Mouse (Mus musculus) naive thymus-derived CD4-positive, alpha-beta T cell, adult 2 months (primary cell): ENCODE data around the gene Cic.

Experiments
- DNase-seq: peaks from one replicate; pipeline ENCODE4 v3.0.0-alpha.2; 2011; ENCODE audit warnings: low read depth

Cic gene

DNA sequence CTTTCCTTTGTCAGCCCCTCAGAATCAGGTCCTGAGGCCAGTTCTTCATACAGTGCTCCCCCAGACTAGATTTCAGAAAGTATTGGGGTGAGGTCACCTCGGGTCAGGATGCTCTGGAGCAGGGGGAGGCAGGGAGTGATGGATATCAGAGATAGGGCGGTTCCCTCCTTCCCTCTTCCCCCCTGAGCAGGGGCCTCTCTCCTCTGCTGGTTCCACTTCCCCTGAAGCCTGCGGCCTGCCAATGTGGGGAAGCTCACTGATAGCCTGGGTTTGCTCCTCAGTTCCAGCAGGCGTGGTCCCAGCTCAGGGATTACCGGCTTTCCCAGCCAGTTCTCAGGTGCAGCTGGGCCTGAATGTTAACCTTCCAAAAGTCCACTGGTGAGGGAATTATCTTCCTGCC is 16.1 kb downstream of the Cic start:
- DNase-seq = no peak

DNA sequence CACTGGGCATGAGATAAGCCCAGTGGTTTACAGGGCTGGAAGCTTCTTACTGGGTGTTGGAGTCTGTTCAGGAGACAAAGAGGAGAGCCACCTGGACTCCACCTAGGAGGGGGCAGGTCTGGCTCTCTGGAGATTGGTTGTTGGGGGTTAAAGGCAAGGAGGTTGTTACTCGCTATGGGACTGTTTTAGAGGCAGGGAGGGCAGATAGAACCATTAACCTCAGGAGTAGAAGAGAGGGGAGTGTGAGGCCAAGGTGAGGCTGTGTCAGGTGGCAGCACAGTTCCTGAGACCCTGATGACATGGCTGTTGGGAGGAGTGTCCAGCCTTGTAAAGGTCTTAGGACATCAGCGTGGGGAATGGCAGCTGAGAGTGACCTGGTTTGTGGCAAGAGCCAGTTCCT is 16.7 kb downstream of the Cic start:
- no peak for DNase-seq

DNA sequence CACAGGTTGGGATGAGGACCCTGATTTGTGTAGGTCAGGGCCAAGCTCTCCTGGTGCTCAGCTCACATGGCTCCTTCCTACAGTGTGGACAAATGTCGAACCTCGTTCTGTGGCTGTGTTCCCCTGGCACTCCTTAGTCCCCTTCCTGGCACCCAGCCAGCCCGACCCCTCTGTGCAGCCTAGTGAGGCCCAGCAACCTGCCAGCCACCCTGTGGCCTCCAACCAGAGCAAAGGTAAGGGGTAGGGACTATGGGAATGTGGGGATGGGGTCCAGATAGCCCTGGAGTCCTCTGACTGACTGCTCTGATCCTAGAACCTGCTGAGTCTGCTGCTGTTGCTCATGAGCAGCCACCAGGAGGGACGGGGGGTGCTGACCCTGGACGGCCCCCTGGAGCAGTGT is 17.3 kb downstream of the Cic start:
- DNase-seq = no peak

DNA sequence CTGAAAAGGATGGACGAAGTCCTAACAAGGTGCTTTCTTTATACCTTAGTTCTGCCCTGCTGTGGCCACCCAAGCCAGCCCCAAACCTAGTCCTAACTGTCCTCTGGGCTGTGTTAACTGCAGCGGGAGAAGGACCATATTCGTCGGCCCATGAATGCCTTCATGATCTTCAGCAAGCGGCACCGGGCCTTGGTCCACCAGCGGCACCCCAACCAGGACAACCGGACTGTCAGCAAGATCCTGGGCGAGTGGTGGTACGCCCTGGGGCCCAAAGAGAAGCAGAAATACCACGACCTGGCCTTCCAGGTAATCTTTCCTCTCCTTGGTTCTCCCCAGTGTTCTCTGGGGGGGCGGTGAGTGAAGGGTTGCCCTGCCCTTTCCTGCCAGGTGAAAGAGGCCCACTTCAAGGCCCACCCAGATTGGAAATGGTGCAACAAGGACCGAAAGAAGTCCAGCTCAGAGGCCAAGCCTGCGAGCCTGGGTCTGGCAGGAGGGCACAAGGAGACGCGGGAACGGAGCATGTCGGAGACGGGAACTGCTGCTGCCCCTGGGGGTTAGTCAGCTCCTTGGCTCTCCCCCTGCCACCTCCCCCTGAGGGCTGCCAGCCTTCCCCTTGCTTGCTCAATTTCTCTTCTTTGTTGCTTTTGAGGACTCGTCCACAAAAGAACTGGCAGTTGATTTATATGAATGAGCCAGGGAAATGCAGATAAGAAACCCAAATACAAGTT is 18.2 kb downstream of the Cic start:
- DNase-seq = no peak

DNA sequence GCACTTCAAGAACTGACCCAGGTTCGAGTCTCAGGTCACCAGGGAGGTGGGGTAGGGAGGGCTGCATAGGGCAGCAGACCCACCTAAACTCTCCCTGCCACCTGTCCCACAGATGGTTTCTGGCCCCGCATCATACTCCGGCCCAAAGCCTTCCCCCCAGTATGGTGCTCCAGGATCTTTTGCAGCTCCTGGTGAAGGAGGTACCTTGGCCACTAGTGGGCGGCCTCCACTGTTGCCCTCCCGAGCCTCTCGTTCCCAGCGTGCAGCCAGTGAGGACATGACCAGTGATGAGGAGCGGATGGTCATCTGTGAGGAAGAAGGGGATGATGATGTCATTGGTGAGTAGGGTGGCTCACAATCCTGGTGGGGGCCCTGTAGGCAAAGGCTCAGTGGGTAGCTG is 19.5 kb downstream of the Cic start:
- no peak for DNase-seq

DNA sequence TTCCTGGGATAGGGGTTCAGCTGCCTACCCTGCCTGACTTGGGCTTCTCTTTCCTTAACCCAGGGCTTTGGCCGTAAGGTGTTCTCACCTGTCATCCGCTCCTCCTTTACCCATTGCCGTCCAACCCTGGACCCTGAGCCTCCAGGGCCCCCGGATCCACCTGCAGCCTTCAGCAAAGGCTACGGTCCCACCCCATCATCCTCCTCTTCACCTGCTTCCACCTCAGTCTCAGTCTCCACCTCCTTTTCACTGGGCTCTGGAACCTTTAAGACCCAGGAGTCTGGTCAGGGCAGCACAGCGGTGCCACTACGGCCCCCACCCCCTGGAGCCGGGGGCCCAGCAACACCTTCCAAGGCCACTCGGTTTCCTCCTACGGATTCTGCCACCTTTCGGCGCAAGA is 20.5 kb downstream of the Cic start:
- no peak for DNase-seq

DNA sequence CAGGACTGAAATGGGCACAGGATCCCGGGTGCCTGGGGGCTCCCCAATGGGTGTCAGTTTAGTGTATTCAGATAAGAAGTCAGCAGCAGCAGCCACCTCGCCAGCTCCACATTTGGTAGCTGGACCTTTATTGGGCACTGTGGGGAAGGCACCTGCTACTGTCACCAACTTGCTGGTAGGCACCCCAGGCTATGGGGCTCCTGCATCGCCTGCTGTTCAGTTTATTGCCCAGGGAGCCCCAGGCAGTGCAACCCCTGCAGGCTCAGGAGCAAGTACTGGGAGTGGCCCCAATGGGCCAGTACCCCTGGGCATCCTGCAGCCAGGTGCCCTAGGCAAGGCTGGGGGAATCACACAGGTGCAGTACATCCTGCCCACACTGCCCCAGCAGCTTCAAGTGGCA is 21.2 kb downstream of the Cic start:
- no peak for DNase-seq

DNA sequence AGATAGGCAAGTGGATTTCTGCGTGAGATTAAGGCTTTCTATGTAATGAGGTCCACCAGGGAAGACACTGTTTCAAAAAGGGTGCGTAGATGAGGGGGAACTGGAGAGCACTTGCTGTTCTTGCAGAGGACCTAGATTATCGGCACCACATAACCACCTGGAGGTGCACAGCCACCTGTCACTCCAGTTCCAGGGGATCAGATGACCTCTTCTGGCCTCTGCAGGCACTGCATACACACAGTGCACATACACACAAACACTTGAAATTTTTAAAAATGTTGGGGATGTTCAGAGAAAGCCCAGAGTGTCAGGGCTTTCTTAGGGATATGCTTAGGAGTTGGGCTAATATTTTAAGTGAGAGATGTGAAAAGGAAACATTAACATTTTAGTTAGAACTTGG is 22.4 kb downstream of the Cic start:
- no peak for DNase-seq

DNA sequence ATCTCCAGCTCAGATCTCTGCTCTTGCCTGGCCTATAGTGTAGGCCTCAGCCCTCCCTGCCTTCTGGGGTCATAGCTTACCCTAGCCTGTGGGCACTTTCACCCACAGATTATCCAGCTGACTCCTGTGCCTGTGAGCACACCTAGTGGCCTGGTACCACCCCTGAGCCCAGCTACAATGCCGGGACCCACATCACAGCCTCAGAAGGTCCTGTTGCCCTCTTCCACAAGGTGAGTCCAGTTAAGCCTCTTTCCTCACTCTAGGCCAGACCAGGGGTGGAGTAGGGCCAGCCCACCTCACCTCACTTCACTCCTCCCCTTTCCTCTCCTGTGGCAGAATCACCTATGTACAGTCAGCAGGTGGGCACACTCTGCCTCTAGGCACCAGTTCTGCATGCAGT is 23.0 kb downstream of the Cic start:
- DNase-seq = no peak

DNA sequence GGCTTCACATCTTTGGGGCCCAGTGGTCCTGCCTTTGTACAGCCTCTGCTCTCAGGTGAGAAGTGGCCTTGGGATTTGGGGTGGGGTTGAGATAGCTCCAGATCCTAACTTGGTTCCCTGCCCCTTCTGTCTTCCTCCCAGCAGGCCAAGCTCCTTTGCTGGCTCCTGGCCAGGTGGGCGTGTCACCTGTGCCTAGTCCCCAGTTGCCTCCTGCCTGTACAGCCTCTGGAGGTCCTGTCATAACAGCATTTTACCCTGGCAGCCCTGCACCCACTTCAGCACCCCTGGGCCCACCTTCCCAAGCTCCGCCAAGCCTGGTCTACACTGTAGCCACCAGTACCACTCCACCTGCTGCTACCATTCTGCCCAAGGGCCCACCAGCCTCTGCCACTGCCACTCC is 23.4 kb downstream of the Cic start:
- DNase-seq = no peak

DNA sequence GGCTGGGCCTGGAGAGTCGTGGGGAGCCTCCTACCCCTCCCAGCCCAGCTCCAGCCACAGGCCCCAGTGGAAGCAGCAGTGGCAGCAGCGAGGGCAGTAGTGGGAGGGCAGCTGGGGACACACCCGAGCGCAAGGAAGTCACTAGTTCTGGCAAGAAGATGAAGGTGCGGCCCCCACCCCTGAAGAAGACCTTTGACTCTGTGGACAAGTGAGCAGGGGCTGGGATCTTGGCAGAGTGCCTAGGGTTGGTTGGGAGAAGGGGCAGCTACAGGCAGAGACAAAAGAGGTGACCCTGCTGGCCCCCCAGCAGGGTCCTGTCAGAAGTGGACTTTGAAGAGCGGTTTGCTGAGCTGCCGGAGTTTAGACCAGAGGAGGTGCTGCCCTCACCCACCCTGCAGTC is 24.6 kb downstream of the Cic start:
- no peak for DNase-seq

DNA sequence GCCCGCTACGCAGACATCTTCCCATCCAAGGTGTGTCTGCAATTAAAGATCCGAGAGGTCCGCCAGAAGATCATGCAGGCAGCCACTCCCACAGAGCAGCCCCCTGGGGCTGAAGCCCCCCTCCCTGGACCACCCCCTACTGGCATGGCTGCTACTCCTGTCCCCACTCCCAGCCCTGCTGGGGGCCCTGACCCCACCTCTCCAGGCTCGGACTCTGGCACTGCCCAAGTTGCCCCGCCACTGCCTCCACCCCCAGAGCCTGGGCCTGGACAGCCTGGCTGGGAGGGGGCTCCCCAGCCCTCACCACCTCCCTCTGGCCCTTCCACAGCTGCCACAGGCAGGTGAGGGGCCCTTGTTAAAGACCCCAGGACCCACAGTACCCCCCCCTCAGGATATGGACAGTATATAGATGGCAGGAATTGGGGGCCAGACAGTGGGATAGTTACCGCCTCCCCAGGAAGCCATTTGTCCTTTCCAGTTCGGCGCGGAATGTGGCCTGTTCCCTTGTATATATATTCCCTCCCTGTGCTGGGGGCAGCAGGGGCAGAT is 25.8 kb downstream of the Cic start:
- DNase-seq = no peak

DNA sequence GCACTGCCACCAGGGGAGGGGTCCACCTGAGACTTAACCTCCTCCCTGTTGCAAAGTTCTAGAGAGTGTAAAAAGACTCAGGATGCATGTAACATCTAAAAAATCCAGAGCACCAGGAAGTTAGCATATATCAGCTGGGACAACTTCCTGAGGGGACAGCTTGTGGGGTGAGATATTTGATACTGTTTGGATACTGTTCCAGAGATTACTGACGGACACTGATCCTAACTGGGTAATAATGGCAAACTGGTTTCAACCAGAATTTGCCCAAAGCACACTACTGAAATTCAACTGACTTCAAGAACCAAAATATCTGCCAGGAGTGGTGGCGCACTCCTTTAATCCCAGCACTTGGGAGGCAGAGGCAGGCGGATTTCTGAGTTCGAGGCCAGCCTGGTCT is 27.0 kb downstream of the Cic start:
- no peak for DNase-seq

DNA sequence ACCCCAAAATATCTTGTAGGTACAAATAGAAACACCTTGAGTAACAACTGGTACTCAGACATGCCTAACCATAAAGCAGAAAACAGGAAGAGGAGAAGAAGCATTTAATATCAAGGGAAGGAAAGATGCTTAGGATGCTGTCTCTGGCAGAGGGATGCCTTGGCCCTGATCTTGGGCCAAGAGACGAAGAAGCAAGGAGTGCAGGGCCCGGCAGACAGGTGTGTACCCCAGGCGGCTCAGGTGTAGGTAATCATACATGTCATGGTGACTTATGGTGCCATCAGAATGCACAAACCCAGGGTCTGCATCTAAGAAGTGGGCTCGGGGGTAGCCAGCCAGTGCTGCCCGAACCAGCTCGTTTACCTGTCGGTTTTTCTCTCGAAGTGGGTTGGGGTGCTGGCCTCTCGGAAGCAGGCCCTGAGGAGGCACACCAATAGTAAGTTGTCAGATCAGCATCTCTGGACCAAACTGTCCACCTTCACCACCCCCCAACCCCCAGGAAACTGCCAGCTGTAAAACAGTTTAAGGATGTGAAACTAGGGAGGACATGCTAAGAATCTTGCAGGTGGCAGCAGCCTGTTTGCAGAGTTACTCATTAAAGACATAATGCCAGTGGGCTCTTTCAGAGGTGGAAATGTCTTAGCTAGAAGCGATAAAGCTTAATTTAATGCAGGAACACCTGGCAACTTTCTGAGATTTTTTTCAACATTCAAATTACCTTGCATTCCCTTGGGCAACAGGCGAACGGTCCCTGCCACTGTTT is 27.6 kb downstream of the Cic start:
- no peak for DNase-seq

DNA sequence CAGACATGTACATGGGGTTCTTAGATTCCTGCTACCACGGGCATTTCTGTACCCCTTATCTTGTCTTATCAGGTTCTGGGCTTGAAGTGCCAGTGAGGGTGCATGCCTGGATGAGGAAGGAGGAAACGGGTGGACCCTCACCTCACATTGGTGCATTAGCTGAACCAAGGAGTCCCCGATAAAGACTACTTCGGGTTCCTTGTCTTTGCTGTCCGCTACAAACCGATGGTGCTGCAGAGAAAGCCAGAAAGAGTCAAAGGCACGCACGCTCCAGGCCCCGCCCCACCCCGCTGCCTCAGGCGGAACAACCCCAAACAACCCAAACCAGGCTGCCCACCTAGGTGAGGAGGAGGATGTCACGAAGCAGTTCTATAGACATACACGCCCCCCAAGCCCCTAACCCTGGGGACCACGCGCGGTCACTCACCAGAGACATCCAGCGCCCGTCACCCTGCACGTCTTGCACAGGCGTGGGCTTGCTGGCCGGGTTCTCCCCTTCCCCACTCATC is 29.5 kb downstream of the Cic start:
- DNase-seq = peak; percentile 60

DNA sequence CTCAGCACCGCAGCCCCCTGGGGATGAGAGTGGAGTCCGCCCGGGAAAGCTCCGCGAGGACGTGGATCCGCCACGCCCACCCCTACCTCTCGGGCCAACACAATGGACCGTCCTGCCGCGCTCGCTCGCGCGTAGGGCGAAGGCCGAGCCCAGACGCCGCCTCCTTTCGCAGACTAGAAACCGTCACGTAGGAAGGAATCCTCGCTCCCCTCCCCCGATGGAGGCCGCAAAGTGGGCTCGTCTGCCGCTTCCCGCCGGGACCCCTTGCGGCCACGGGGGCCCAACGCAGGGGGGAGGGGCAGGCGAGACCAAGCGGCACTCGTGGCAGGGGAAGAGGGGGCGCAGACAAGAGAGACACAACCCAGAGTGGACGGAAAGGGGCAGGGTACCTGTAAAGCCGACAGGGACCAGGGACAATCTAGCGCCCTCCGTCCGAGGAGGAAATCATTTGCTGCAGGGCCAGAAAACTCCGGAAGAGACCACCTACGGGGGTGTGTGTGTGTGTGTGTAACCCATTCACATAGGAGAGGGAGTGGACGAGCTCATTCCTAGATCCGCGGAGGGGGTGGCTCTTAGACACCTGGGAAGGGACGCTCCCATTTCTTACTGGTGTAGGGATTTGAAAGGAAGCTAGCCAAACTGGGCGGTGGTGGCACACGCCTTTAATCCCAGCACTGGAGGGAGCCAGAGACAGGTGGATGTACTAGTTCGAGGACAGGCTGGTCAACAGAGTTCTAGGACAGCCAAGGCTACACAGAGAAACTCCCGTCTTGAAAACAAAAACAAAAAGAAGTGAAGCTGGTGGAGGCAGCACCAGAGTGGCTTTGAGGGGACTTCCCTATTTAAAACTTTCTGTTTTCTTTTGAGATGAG is 30.2 kb downstream of the Cic start, which contains the start of gene Pafah1b3:
Gene Pafah1b3, minus strand, starts transcription at position 533 of the 872 bp plus-strand sequence.
- peak; percentile 65 for DNase-seq

DNA sequence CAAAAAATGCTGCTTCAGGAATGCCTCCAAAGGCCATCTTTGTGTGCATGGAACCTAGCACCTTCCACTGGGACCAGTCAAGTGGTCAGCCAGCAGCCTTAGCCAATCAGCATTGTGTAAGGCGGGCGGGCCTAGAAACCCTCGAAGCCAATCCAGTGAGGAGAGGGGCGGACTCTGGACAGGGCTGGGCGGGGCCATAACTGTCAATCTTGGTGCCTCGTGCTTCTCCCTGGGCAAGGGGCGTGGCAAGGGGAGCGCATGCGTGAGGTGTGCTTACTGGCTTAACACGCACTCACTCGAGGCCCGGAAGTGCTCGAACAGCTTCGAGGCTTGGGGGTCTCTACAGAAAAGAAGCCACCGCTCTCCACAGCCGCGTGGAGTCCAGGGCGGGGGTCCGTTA is 33.6 kb downstream of the Cic start, which contains the start of gene Prr19:
Gene Prr19, plus strand, starts transcription at position 349 of the 400 bp plus-strand sequence.
- DNase-seq = no peak

DNA sequence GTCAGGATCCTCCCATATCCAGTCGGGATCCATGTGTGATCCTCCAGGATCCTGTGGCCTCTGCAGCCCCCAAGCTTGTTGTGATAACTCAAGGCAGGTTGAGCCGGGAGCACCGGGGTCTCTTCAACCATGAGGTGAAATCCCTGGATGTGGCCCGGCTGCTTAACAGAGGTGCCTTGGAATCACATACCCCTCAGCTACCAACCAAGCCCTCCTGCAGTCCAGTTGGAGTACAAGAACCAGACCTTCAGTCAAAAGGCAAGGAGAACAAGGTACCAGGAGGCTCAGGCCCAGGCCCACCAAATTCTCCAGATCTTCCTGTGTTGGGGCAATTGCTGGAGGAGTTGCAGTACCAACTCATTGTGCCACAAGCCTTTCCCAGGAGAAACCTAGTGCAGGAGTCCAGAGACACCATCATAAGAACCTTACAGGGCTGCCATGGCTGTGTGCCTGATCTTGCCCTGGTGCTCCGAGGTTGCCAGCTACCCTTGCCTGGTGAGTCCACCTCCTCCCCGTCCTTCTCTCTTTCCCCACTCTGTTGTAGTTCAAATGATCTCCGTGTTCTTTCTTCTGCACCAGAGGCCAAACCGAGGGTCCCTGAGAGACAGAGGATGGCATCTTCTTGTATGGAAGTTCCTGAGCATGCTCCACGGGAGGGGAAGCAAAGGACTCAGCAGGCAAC is 35.6 kb downstream of the Cic start:
- no peak for DNase-seq

DNA sequence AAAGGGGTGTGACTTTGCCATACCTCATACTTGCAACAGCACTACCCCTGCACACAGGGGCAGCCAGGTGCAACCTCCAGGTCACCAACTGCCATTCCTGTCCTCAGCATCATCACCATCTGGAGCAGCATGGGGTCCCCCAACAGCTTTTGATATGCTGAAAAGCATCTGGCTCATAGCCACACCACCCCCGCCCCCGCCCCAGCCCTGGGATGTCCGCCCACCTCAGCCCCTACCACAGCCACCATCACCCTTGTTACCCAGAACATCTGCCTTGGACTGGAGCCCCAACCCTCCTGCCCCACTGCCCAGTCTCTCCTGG is 36.1 kb downstream of the Cic start:
- DNase-seq = no peak

DNA sequence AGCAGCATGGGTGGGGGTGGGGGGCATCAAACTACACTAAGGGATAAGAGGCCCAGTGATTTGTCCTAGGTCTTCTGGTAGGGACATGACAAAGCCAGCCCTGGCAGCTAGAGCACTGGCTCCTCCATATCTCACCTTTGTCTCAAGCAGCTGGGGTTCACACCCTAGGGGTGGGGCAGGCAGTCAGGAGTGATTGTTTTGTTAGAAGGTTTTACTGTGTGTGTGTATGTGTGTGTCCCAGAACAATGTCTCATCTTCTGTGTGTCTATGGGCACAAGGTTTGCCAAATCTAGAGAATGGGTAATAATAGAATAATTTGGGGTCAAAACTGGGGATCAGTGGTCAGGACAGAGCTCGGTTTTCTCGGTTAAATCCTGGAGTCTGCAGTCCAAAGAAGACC is 38.0 kb downstream of the Cic start:
- DNase-seq = no peak

DNA sequence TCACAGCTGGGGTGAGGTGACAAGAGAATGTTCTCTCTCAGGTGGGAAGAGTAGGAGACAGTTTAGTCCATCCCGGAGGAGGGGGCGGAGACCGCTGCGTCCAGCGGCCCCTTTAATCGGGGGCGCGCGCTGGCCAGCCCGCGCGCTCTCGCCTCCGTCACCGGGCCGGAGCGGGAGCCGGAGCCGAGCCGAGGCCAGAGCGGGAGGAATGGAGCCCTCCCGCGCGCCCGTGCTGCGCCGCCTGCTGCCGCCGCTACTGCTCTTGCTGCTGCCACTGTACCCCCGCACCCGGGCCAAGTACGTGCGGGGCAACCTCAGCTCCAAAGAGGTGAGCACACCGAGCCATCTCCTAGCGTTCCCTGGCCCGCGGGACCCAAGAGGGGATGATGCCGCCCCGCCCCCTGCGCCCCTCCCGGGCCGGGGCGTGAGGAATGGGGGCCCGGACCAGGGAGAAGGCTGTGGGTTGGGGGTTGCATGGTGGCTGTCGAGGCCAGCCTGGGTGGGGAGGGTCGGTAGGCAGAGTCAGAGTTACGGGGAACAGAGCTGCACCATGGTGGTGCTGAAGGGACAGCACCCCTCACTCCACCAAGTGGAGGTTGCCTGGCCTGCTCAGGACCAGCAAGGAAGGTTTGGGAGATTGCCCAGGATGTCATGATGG is 38.6 kb downstream of the Cic start, which contains the start of gene Tmem145:
Gene Tmem145, plus strand, starts transcription at position 151 of the 658 bp plus-strand sequence.
- peak; percentile 44 for DNase-seq
